Mouse (Mus musculus) liver, embryonic 12.5 days (tissue): ENCODE data around the gene Hspa2. TPM values are rescaled to one million over a fixed set of nuclear protein-coding genes. Genes with fewer than 3 reads are reported as not detected.
"Not testable (repeated sequence)": the region's sequence is repeated elsewhere in the genome, so short reads cannot be mapped to it uniquely, and the experiment has no call there.

Experiments
- ATAC-seq: fragments of 200-750 bp; cut with Nextera tagmentation; 2 replicates; pipeline ENCODE4 v1.8.0; 2017; ENCODE audit warnings: moderate number of reproducible peaks, mild to moderate bottlenecking, moderate library complexity
- H3K27ac ChIP-seq: fragments of 300-500 bp; sonication (generic); 2 replicates; pipeline ENCODE4 v1.5.1; 2016; ENCODE audit warnings: mild to moderate bottlenecking
- H3K27me3 ChIP-seq: fragments of 300-500 bp; sonication (generic); replicated peaks from 2 replicates; pipeline ENCODE4 v1.6.1; 2016; ENCODE audit warnings: mild to moderate bottlenecking, moderate library complexity
- H3K36me3 ChIP-seq: fragments of 300-500 bp; sonication (generic); 2 replicates; pipeline ENCODE4 v1.6.1; 2016; ENCODE audit warnings: mild to moderate bottlenecking, moderate library complexity
- H3K4me1 ChIP-seq: fragments of 300-500 bp; sonication (generic); 2 replicates; pipeline ENCODE4 v1.6.1; 2016
- H3K4me2 ChIP-seq: fragments of 300-500 bp; sonication (generic); 2 replicates; pipeline ENCODE4 v1.6.1; 2016; ENCODE audit warnings: mild to moderate bottlenecking, moderate library complexity
- H3K4me3 ChIP-seq: fragments of 300-500 bp; sonication (generic); 2 replicates; pipeline ENCODE4 v1.5.1; 2016; ENCODE audit warnings: mild to moderate bottlenecking, moderate library complexity
- H3K9ac ChIP-seq: fragments of 300-500 bp; sonication (generic); 2 replicates; pipeline ENCODE4 v1.6.1; 2016; ENCODE audit warnings: mild to moderate bottlenecking, moderate library complexity
- H3K9me3 ChIP-seq: fragments of 300-500 bp; sonication (generic); replicated peaks from 2 replicates; pipeline ENCODE4 v1.6.1; 2016; ENCODE audit warnings: mild to moderate bottlenecking, moderate library complexity
- WGBS: fragments of 180-500 bp; shearing (Covaris S2); methylation state at CpG from one replicate; pipeline ENCODE4 v1.1.7; 2016; ENCODE audit not compliant: insufficient replicate concordance; 5-methylcytosine and 5-hydroxymethylcytosine counted together
- polyA plus RNA-seq: library from polyadenylated mRNA; unstranded; fragments of >200 nt; fragmentation: Nextera tagmentation; extraction: Ambion mirVana; gene quantifications from 2 replicates; pipeline ENCODE4 v1.2.1, GENCODE M21; 2016

Gene Hspa2
- polyA plus RNA-seq, 1 experiment from 2014 or later = 2.9 TPM

DNA sequence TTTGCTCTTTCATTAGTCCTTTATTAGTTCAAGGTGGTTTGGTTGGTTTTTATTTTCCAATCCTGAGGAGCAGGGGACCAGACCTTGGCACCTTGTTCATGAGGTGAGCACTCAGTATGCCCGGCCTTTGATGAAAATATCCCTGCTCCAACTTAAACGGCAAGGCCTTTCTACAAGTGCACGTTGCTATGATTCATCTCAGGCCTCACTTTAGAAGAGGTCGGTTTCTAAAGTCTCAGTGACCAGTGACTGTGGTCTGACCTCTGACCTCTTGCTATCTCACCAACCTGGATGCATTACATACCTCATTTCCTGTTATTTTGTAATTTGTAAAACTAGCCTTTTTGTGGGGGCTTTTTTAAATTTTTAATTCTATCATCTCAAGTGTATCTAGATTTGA lies 5.2 kb downstream of the Hspa2 start:
- H3K4me3 ChIP-seq = no peak overlapping the region
- no peak for ATAC-seq
- WGBS = 48% methylated on average over 4 of the region's 4 CpGs

DNA sequence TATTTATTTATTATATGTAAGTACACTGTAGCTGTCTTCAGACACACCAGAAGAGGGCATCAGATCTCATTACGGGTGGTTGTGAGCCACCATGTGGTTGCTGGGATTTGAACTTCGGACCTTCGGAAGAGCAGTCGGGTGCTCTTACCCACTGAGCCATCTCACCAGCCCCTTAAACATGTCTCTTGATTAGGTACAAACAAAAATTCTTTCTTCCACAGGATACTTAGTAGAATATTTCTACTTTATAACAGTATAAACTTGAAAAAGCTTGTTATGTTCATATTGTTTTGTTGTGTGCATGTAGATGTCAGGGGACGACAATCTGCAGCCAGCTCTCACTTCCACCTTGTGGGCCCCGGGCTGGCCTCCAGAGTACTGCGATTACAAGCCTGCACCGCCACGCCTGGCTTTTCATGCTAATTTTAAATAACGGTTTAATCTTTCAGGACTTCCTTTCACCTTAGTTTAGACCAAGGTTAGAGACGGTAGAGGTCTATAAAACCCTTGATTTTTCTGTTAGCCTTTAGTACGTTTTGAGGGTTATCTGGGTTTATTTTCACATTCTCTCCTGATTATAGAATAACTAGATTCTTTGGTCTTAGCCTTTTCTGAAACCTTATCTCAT lies 11.5 kb downstream of the Hspa2 start:
- Histone ChIP-seq H3K4me3 (no peak overlapping the region), H3K27me3 (peaks cover 34% of the 10 kb centered on the region), H3K27ac (no peak overlapping the region), H3K9ac (no peak overlapping the region), H3K4me1 (peaks cover 16% of the 10 kb centered on the region), H3K9me3 (0 out of 2 replicates have a peak, but pooled peaks cover 7% of the 10 kb centered on the region), H3K36me3 (no peaks in the 10 kb centered on the region), H3K4me2 (no peak overlapping the region)
- 65% methylated on average over 12 of the region's 12 CpGs for WGBS
- ATAC-seq = no peak

More for the DNA sequence above, 5.2 kb downstream of the Hspa2 start:
- H3K4me1 ChIP-seq = peaks cover 21% of the 10 kb centered on the region
- no peaks in the 10 kb centered on the region for H3K9me3 ChIP-seq
- H3K27me3 ChIP-seq = peaks cover 47% of the 10 kb centered on the region
- no peak overlapping the region for H3K27ac ChIP-seq
- no peaks in the 10 kb centered on the region for H3K36me3 ChIP-seq
- no peak overlapping the region for H3K4me2 ChIP-seq
- no peak overlapping the region for H3K9ac ChIP-seq

DNA sequence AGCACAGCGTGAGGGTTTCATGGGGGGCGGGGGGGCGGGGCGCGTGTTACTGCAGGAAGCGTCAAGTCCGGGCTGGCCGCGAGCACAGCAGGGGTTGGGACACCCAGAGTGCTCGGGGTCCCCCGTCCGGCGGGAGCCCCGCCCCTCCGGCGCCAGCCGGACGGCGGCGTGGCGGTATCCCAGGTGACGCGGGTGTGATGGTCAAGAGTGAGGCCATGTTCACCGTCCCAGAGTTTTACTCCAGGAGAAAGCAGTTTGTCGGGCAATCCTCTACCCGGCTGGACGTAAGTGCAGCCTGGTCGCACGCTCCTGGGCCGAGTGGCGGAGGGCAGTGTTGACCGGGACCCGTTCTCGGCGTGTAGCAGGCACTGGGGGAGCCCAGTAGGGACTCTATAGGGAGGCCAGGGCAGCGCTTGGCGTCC lies 13.5 kb downstream of the Hspa2 start, which contains the start of gene Ppp1r36:
Gene Ppp1r36, plus strand, starts transcription at position 106 of the 422 bp plus-strand sequence.
- no peak within 1 kb of the TSS for H3K27ac ChIP-seq
- peaks cover 34% of the 10 kb centered on the region for H3K27me3 ChIP-seq
- peak within 1 kb of the TSS; percentile 27; the same call in 1 of the 2 replicates for H3K9ac ChIP-seq
- peak within 1 kb of the TSS; percentile 42 for H3K4me3 ChIP-seq
- ATAC-seq = peak; percentile 70; the same call in 1 of the 2 replicates
- peaks cover 16% of the 10 kb centered on the region for H3K4me1 ChIP-seq
- WGBS = 5% methylated on average over 37 of the region's 37 CpGs
- H3K9me3 ChIP-seq = 0 out of 2 replicates have a peak, but pooled peaks cover 7% of the 10 kb centered on the region
- H3K36me3 ChIP-seq = no peaks in the 10 kb centered on the region
- H3K4me2 ChIP-seq = peak within 1 kb of the TSS; percentile 70

DNA sequence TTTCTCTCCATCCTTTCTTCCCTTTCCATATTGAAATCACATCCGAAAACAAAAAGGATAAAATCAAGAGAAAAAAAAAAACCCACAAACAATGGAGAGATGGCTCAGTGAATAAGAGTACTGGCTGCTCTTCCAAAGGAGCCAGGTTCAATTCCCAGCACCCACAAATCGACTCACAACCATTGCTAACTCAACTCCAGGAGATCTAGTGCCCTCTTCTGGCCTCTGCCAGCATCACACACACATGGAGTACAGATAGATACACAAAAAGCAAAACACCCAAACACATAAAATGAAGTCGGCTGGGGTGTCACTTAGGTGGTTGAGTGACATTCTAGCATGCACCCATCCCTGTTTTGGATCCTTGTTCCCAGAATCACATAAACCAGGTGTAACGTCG lies 14.4 kb downstream of the Hspa2 start:
- H3K27ac ChIP-seq = no peak overlapping the region
- no peak overlapping the region for H3K4me2 ChIP-seq
- no peak for ATAC-seq
- no peaks in the 10 kb centered on the region for H3K36me3 ChIP-seq
- WGBS = 78% methylated on average over 5 of the region's 5 CpGs
- peaks cover 34% of the 10 kb centered on the region for H3K27me3 ChIP-seq
- no peak overlapping the region for H3K9ac ChIP-seq
- peaks cover 16% of the 10 kb centered on the region for H3K4me1 ChIP-seq
- H3K9me3 ChIP-seq = 0 out of 2 replicates have a peak, but pooled peaks cover 7% of the 10 kb centered on the region
- no peak overlapping the region for H3K4me3 ChIP-seq

DNA sequence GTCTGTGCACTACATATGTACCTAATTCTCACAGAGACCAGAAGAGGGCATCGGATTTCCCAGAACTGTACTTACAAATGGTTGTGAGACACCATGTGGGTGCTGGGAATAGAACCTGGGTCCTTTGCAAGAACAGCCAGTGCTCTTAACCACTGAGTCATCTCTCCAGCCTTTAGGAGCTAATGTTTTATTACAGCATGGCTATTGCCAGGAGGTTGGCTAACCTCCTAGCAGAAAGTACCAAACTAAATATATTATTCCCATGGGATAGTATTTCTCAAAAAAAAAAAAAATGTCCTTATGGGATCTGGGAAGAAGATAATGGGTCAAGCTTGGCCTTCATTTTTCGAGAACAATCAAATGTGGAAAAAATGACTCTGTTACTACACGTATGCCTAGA lies 21.3 kb downstream of the Hspa2 start:
- WGBS = 68% methylated on average over 3 of the region's 3 CpGs

DNA sequence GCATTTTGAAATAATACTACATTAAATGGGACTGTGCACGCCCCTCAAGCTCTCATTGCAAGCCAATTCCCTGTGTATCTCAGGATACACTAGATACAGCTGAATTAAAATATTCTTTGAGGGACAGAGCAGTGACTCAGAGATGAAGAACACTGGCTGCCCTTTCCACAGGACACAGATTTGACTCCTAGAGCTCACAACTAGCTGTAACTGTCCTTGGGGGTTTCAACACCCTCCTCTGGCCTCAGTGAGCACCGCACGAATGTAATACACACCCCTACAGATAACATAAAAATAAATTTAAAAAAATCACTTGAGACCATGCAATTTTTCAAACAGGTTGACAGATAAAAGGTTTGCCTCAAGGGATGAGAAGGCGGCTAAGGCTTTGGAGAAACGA lies 23.6 kb downstream of the Hspa2 start:
- Histone ChIP-seq H3K9me3 (no peaks in the 10 kb centered on the region; the same call in 1 of the 2 replicates), H3K4me1 (no peaks in the 10 kb centered on the region), H3K4me2 (no peak overlapping the region), H3K27me3 (peaks cover 26% of the 10 kb centered on the region), H3K27ac (no peak overlapping the region), H3K4me3 (no peak overlapping the region), H3K9ac (no peak overlapping the region), H3K36me3 (no peaks in the 10 kb centered on the region)
- ATAC-seq = no peak
- 40% methylated on average over 5 of the region's 5 CpGs for WGBS

More for the DNA sequence above, 21.3 kb downstream of the Hspa2 start:
- Histone ChIP-seq H3K4me2 (no peak overlapping the region), H3K36me3 (no peaks in the 10 kb centered on the region), H3K9me3 (no peaks in the 10 kb centered on the region; the same call in 1 of the 2 replicates), H3K27ac (no peak overlapping the region), H3K27me3 (peaks cover 22% of the 10 kb centered on the region), H3K4me1 (no peaks in the 10 kb centered on the region), H3K9ac (no peak overlapping the region), H3K4me3 (no peak overlapping the region)
- no peak for ATAC-seq

DNA sequence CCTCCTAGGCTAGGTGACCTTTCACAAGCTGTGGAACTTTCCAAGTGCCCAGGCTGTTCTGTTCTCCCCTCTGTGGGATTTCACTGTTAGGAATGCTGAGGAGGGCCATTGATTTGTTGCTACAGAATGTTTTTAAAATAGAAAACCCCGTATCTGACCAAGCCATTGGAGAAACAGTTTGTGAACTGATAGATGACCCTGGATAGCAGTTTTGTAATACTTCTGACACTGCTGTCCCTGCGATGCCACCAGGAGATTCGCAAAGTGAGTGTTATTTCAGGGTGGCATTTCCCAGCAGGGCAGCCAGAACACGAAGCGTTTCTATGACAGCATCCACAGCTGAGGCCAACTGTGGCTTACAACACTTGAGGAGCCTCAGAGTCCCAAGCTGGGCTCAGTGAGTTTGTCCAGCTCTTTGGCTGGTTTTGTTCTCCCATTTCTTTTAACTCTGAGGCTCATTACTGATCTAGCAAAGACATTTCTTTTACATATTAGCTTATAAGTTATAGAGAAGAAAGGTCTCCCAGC lies 27.0 kb downstream of the Hspa2 start:
- no peak for ATAC-seq
- Histone ChIP-seq H3K9me3 (no peaks in the 10 kb centered on the region), H3K36me3 (no peaks in the 10 kb centered on the region), H3K4me2 (no peak overlapping the region), H3K4me3 (no peak overlapping the region), H3K9ac (no peak overlapping the region), H3K27me3 (peaks cover 53% of the 10 kb centered on the region), H3K27ac (no peak overlapping the region), H3K4me1 (no peaks in the 10 kb centered on the region)
- 45% methylated on average over 5 of the region's 5 CpGs for WGBS

DNA sequence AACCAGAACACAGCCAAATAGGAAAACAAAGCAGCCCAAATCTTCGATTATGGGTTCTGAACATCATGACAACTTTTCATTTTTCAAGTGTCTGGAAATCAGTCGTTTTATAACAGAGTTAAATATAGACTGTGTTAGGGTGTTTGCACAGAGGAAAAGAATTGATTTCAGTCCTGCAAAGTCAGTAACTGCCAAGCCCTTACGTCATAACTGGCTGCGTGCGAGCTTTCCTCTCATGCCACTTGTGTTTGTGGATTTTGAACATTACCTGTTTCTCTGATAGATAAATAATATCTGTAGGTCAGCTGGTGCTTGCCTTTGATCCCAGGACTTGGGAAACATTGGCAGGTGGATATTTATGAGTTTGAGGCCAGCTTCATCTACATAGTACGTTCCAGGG lies 27.5 kb downstream of the Hspa2 start:
- Histone ChIP-seq H3K4me3 (no peak overlapping the region), H3K9ac (no peak overlapping the region), H3K9me3 (no peaks in the 10 kb centered on the region), H3K4me2 (no peak overlapping the region), H3K36me3 (no peaks in the 10 kb centered on the region), H3K27me3 (peaks cover 53% of the 10 kb centered on the region), H3K4me1 (no peaks in the 10 kb centered on the region), H3K27ac (no peak overlapping the region)
- 69% methylated on average over 6 of the region's 6 CpGs for WGBS
- ATAC-seq = no peak

DNA sequence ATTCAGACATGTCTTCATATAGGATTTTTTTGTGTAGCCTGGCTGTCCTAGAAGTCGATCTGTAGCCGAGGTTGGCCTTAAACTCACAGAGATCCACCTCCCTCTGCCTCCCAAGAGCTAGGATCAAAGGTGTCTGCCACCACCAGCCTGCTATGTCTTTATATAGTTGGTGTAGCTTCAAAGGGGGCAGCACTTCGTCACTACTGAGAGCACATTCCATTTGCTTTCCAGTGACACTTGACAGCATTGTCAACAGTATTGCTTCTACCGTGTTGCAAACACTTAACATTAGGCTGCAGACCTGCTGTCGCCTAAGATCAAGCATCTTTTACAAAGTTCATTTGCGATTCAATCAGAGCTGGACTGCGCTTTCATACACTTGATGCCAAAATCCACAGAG lies 30.1 kb downstream of the Hspa2 start:
- Histone ChIP-seq H3K27me3 (peaks cover 54% of the 10 kb centered on the region), H3K36me3 (no peaks in the 10 kb centered on the region), H3K4me1 (no peaks in the 10 kb centered on the region), H3K9me3 (no peaks in the 10 kb centered on the region), H3K4me3 (no peak overlapping the region), H3K9ac (no peak overlapping the region), H3K4me2 (no peak overlapping the region), H3K27ac (no peak overlapping the region)
- 38% methylated on average over 7 of the region's 7 CpGs for WGBS
- ATAC-seq = no peak

DNA sequence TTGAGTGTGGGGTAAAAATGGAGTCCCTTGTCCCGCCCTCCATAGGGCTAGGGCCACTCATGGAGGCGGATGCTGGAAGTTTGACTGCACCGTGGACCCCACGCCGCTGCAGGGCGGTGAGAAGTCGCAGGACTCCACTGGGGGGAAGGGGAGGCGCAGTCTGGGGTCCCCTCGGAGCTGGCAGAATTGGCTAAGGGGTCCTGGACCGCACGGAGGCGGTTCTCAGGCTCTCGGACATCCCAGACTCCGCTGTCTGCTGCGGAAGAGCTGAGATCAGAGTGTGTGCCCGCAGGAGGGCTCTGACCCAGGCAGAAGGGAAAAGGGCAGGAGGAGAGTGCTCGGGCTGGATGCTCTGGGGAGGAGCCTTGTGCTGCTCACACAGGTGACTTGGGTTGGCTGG lies 31.1 kb downstream of the Hspa2 start:
- no peak for ATAC-seq

DNA sequence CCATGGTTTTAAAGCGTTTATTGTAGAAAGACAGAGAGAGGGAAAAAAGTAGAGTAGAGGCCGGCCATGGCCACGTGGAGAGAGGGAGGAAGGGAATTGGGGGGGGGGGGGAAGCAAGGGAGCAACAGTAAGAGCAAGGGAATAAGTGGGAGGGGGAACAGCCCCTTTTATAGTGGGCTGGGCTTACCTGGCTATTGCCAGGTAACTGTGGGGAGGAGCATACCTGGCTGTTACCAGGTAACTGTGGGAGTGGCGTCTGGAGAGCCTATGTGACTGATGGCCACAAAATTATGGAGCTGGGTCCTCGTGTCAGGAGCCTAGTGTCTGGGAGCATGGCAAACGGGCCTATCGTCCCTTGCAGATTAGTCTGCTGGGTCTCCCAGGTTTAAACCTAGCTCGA lies 31.6 kb downstream of the Hspa2 start:
- Histone ChIP-seq H3K4me1 (no peaks in the 10 kb centered on the region), H3K9ac (no peak overlapping the region), H3K36me3 (no peaks in the 10 kb centered on the region), H3K27ac (no peak overlapping the region), H3K27me3 (peaks cover 54% of the 10 kb centered on the region), H3K4me2 (peak overlapping the region; percentile 54; the same call in 1 of the 2 replicates), H3K9me3 (no peaks in the 10 kb centered on the region), H3K4me3 (no peak overlapping the region)
- ATAC-seq = no peak
- WGBS = 45% methylated on average over 8 of the region's 8 CpGs

More for the DNA sequence above, 31.1 kb downstream of the Hspa2 start:
- Histone ChIP-seq H3K27me3 (peaks cover 54% of the 10 kb centered on the region), H3K9me3 (no peaks in the 10 kb centered on the region), H3K4me3 (peak overlapping the region; percentile 36), H3K36me3 (no peaks in the 10 kb centered on the region), H3K9ac (no peak overlapping the region), H3K27ac (no peak overlapping the region), H3K4me2 (peak overlapping the region; percentile 54), H3K4me1 (no peaks in the 10 kb centered on the region)
- WGBS = 4% methylated on average over 17 of the region's 17 CpGs

DNA sequence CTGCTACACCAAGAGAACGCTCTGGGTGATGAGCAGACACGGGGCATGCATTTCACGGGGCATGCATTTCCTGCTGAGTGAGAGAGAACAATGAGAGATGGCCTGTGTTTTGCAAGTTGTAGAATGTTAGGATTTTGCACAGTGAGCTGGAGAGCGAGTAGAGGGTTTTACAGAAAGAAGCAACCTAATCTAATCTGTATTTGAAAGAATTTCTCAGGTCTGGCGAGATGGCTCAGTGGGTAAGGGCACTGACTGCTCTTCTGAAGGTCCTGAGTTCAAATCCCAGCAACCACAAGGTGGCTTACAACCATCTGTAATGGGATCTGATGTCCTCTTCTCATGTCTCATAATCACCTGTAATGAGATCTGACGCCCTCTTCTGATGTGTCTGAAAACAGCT lies 39.5 kb downstream of the Hspa2 start:
- not testable (repeated sequence) for H3K36me3 ChIP-seq, H3K27me3 ChIP-seq, H3K27ac ChIP-seq, H3K4me2 ChIP-seq, H3K9me3 ChIP-seq, H3K4me3 ChIP-seq, H3K4me1 ChIP-seq, H3K9ac ChIP-seq, ATAC-seq
- WGBS = 67% methylated on average over 6 of the region's 6 CpGs
